Mouse (Mus musculus) NIH3T3 (cell line): ENCODE measurements around the gene Larp1b.
A peak's percentile ranks its signal among the peaks of the same experiment; 100 is the strongest.

ENCODE experiments used
- DNase-seq: peaks from one replicate; pipeline ENCODE4 v3.0.0-alpha.2; 2012; ENCODE audit warnings: low read depth

Gene Larp1b

DNA sequence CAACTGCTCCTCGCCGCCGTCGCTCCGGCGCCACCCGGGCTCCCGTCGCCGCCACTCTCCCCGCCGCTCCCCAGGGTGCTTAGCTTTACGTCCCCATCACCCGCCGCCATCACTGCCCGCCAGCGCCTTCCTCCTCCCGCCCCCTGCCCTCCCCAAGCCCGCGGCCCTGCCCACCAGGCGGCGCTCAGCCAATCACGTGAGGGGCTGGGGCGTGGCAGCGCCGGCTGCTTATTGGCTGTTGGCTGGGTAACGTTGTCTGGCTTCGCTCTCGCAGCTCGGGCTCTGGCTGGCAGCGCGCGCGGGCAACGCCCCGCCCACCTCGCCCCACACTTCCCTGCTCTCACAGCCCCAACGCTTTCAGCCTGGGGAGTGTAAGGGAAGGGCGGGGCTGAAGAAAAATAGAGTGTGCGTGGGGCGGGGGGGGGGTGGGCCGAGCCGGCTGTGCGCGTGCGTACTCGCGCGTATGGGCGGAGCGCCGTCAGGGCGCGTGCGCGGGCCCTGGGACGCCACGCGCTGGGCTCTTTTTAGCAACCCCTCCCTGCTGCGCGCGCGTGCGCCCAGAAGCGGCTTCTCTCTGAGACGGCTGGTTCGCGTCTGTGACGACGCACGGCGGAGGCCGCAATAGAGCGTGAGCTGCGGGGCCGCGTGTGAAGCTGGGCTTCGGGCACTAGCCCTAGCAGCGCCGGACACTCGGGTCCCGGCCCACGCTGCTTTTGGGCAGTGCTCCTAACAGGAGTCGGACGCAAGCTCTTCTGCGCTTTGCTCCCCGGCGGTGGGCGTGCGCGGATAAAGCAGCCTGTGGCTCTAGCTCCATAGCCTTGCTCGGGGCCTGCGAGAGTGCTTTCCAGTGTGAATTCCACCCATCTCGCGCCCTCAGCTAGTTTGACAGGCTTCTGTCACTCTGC, 133.5 kb downstream of the Larp1b start, which contains the start of gene Pgrmc2:
Gene Pgrmc2 (minus strand): TSS at position 162 of the 905 bp plus-strand sequence.
- peak; percentile 99 for DNase-seq

DNA sequence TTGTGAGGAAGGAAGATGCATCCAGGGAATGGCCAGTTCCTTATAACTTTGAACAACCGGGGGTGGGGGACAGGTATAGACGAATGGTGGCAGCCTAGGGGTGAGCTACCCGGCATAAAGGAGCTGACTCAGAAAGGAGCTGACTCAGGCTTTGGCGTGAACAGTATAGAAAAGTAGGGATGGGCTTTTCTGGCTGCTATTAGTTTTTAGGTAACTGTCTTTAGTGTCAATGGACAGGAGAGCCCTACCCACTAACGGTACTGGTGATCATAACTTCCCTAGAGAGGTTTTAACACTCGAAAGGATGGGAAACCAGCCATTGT, 134.1 kb downstream of the Larp1b start:
- peak; percentile 65 for DNase-seq

DNA sequence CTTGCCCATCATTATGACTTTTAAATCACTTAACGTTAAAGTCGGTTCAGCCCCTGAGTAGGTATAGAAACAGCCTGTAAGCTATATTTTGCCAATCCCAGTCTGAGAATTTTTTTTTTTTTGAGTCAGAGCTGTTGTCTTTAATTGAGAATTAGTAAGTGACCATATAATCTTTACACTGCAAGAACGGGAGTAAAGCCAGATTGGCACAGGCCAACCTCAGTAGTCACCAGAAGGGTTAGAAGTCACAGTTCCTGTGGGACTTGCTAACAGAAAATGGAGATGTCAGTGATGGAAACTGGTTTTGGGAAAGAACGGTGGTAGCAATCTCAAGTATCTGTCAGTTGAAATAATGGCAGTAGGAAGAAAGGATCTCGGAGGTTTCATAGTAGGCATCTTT, 134.8 kb downstream of the Larp1b start:
- peak; percentile 13 for DNase-seq

DNA sequence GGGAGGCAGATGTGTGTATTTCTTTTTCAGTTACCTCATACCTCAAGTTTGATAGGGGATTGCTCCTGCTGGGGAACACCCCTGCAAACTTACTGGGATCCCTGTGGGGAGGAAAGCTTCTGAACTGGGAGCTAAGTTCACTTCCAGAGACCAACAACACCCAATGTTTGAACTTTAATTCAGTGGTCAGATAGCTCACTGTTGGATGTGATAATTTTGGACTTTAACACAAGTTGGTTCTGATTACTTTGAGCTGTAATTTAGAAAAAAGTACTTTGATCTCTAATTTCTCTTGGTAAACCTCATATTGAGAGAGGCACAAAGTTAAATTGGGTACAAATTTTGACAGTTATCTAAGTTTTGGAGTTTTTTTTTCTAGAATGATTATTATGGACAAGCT, 137.4 kb downstream of the Larp1b start:
- DNase-seq = no peak
